Comparison of ENCODE assay signal across 15 mouse cellular contexts in genomic region chr11:90196521-90197215, GRCm38 (mm10). TPM values are rescaled to one million over a fixed set of nuclear protein-coding genes. Genes with fewer than 3 reads are reported as not detected.
DNase-seq lines count a peak whose midpoint lies in the region; ATAC-seq and TF ChIP-seq lines count a peak whose summit lies in the region.
"Had no signal": no experiment of that assay in that cellular context is flagged by ENCODE, and none has a peak within 500 bp of the region (broad histone marks: within the 10 kb centered on the region; RNA-seq: fewer than 3 reads in every experiment).

No protein-coding gene starts in this region.

- DNase-seq in adrenal gland, postnatal 10 days, result peak; percentile 17
- no peak for DNase-seq in adrenal gland, postnatal 4 days (ENCODE audit: low spot score in 2 of 2)
- peak; percentile 50 for DNase-seq in lung, postnatal 0 days (ENCODE audit: low spot score)
- DNase-seq in lung, postnatal 4 days, result no peak
- peak; percentile 30 to 39 for DNase-seq in adrenal gland, postnatal 36 days
- peak; percentile 26 for DNase-seq in yolk sac, embryonic 10.5 days (ENCODE audit: low spot score)
- DNase-seq: B cell, adult 2 months; cerebellum, adult 9-10 months; kidney, adult 9 months; liver, embryonic 13.5 days; right cerebral cortex, postnatal 4 days had no signal

- no peak for TF ChIP-seq CTCF in lung, postnatal 0 days (IDR thresholded peaks at IDR 0.05)

- H3K36me3 ChIP-seq in lung, postnatal 0 days (ENCODE audit: insufficient read depth, low read length), result no peaks in the 10 kb centered on the region
- H3K36me3 ChIP-seq: hindbrain, embryonic 12.5 days; liver, embryonic 13.5 days; stomach, embryonic 15.5 days had no signal

- H3K27me3 ChIP-seq in lung, postnatal 0 days (replicated peaks; ENCODE audit: insufficient read depth, low read length), result no peaks in the 10 kb centered on the region
- H3K27me3 ChIP-seq: hindbrain, embryonic 12.5 days; liver, embryonic 13.5 days; stomach, embryonic 15.5 days had no signal

- peaks cover 3% of the 10 kb centered on the region; the same call in 1 of the 2 replicates for H3K4me1 ChIP-seq in lung, postnatal 0 days (ENCODE audit: insufficient read depth, low read depth, low read length)
- H3K4me1 ChIP-seq: hindbrain, embryonic 12.5 days; stomach, embryonic 15.5 days had no signal

- no peak overlapping the region for H3K4me2 ChIP-seq in lung, postnatal 0 days (replicated peaks; ENCODE audit: low read depth, low read length)
- H3K4me2 ChIP-seq: hindbrain, embryonic 12.5 days; liver, embryonic 13.5 days; stomach, embryonic 15.5 days had no signal

- no peak for ATAC-seq in lung, postnatal 0 days
- no peak for ATAC-seq in erythroid progenitor cell, adult 5-6 weeks (replicated peaks; ENCODE audit: low FRiP score, poor library complexity, severe bottlenecking)
- no peak for ATAC-seq in frontal cortex, adult (ENCODE audit: low TSS enrichment)

- H3K27ac ChIP-seq in lung, postnatal 0 days (ENCODE audit: low read length), result no peak overlapping the region
- H3K27ac ChIP-seq: hindbrain, embryonic 12.5 days; liver, embryonic 13.5 days; stomach, embryonic 15.5 days had no signal

- no peak overlapping the region for H3K4me3 ChIP-seq in lung, postnatal 0 days (ENCODE audit: low read depth, low read length)
- H3K4me3 ChIP-seq: hindbrain, embryonic 12.5 days; liver, embryonic 13.5 days; stomach, embryonic 15.5 days had no signal

- WGBS in lung, postnatal 0 days, result 46% methylated on average over 12 of the region's 12 CpGs

- H3K9me3 ChIP-seq in lung, postnatal 0 days (ENCODE audit: low read length), result no peaks in the 10 kb centered on the region
- H3K9me3 ChIP-seq: hindbrain, embryonic 12.5 days; liver, embryonic 13.5 days; stomach, embryonic 15.5 days had no signal

- TF ChIP-seq EP300 in lung, postnatal 0 days (IDR thresholded peaks at IDR 0.05), result no peak

- H3K9ac ChIP-seq in lung, postnatal 0 days (replicated peaks; ENCODE audit: low read depth), result no peak overlapping the region
- H3K9ac ChIP-seq: hindbrain, embryonic 12.5 days; liver, embryonic 13.5 days; stomach, embryonic 15.5 days had no signal

RNA-seq across cellular contexts. Expression of gene Gm45716, which starts 9.2 kb away (rescaled TPM):
- 1 to 10 TPM; 3.9 to 5.2 TPM for total RNA-seq in adrenal gland, postnatal 10 days (2021)
- total RNA-seq in adrenal gland, postnatal 4 days (2021), result 1 to 10 TPM; 3.9 to 4.9 TPM
- polyA plus RNA-seq in lung, postnatal 0 days (2015; fragmentation: Nextera tagmentation; extraction: Ambion mirVana), result 11.8 and 11.9 TPM in 2 replicates
- 1 to 10 TPM; 2.6 to 5.3 TPM for total RNA-seq in adrenal gland, postnatal 36 days (2021)
- not detected in 2 replicates for total RNA-seq in erythroid progenitor cell, adult 5-6 weeks (2015; ENCODE audit: low replicate concordance)
- total RNA-seq in erythroid progenitor cell, adult 5-6 weeks (2017; ENCODE audit: low replicate concordance), result not detected in 2 replicates

RNA-seq across cellular contexts. Expression of gene Mmd, which starts 52.6 kb away (rescaled TPM):
- total RNA-seq in adrenal gland, postnatal 10 days (2021), result 10 to 100 TPM; 69.2 to 89.2 TPM
- 10 to 100 TPM; 40.5 to 44.0 TPM for total RNA-seq in adrenal gland, postnatal 4 days (2021)
- 32.5 and 35.8 TPM in 2 replicates for polyA plus RNA-seq in lung, postnatal 0 days (2015; fragmentation: Nextera tagmentation; extraction: Ambion mirVana)
- 100 to 1,000 TPM in 1 of 2 experiments, 10 to 100 TPM in 1; 86.1 to 156 TPM for total RNA-seq in adrenal gland, postnatal 36 days (2021)
- total RNA-seq in erythroid progenitor cell, adult 5-6 weeks (2015; ENCODE audit: low replicate concordance), result 6.3 and 6.8 TPM in 2 replicates
- 2.6 and 7.0 TPM in 2 replicates for total RNA-seq in erythroid progenitor cell, adult 5-6 weeks (2017; ENCODE audit: low replicate concordance)

Comparison
In these comparisons a context has a peak if more than half of its experiments do, and no peak if none do; other contexts are left out.
1. DNase-seq: peak in adrenal gland, postnatal 10 days (single experiment), lung, postnatal 0 days (single experiment), adrenal gland, postnatal 36 days (2 of 2) and yolk sac, embryonic 10.5 days (single experiment); none in adrenal gland, postnatal 4 days (0 of 2) and lung, postnatal 4 days (0 of 2).
2. RNA of gene Mmd, which starts 52.6 kb away (total RNA-seq): 86.1 to 156 TPM in adrenal gland, postnatal 36 days, 69.2 to 89.2 TPM in adrenal gland, postnatal 10 days and 40.5 to 44.0 TPM in adrenal gland, postnatal 4 days; 2.6 to 7.0 TPM in erythroid progenitor cell, adult 5-6 weeks; every median in the first group is over 4 times any median in the second.